Mouse (Mus musculus) embryonic fibroblast, embryonic 13.5 days (primary cell): ENCODE results near the gene Arrb1.

Experiments used
- CTCF ChIP-seq: IDR thresholded peaks from 2 replicates; pipeline ENCODE4 v1.5.1; 2011; ENCODE audit warnings: mild to moderate bottlenecking, control low read depth, low read length, moderate library complexity, borderline replicate concordance; ENCODE audit not compliant: insufficient read depth
- POLR2A ChIP-seq: IDR thresholded peaks from 2 replicates; pipeline ENCODE4 v1.6.1; 2011; ENCODE audit warnings: low read depth, mild to moderate bottlenecking, control low read depth, low read length, moderate library complexity

- TF ChIP-seq CTCF (no peak), POLR2A (no peak)
Measured at GRCm38 (mm10) chr7:99654244-99654643, 119.0 kb downstream of the Arrb1 start.
